Mouse (Mus musculus): ENCODE results near the gene Smim23. TPM values are rescaled to one million over a fixed set of nuclear protein-coding genes. Genes with fewer than 3 reads are reported as not detected.

Gene Smim23
- total and polyA plus RNA-seq, 2 experiments from 2014 or later = not detected

DNA sequence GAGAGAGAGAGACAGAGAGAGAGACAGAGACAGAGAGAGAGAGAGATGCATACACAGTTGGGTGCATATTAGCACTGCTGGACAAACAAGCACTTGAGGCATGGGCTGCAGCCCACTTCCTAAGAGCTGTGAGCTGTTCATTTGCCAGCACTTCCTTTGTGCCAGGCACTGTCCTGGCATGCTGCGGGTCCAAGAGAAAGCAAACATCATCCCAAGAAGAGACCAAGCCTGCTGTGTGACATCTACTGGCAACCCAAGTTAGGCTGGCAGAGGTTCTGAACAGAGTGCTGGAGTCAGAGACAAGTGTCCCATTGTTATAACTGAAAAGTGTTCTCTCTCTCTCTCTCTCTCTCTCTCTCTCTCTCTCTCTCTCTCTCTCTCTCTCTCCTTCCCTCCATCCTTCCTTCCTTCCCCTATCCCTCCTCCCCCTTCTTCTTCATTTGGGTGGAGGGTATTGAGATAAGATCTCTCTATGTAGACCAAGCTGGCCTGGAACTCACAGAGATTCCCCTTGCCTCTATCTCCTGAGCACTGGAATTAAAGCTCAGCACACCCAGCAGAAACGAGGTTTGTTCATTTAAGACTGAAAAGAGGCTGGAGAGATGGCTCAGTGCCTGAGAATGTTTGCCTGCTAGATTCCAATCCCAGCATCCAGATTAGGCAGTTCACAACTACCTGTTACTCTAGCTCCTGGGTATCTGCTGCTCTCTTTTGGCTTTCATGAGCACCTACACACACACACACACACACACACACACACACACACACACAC, 42.6 kb downstream of the Smim23 start:
- no peaks in the 10 kb centered on the region for H3K27me3 ChIP-seq (ENCODE audit: insufficient read depth, low read length)
- no peaks in the 10 kb centered on the region for H3K9me3 ChIP-seq (ENCODE audit: low read length)
- 37% methylated on average over 2 of the region's 2 CpGs for WGBS
- H3K36me3 ChIP-seq (ENCODE audit: insufficient read depth, low read length) = no peaks in the 10 kb centered on the region
- H3K4me1 ChIP-seq (ENCODE audit: insufficient read depth, low read length) = 0 out of 2 replicates have a peak, but pooled peaks cover 4% of the 10 kb centered on the region
- no peak for TF ChIP-seq CTCF (IDR thresholded peaks at IDR 0.05; ENCODE audit: low read depth)
- peak; percentile 85 for DNase-seq (ENCODE audit: low spot score)
- no peak overlapping the region for H3K4me2 ChIP-seq (ENCODE audit: low read depth, low read length)
- no peak overlapping the region for H3K4me3 ChIP-seq (ENCODE audit: low read length)
- H3K9ac ChIP-seq (replicated peaks; ENCODE audit: low read length) = no peak overlapping the region
- peak overlapping the region; percentile 76; the same call in 1 of the 2 replicates for H3K27ac ChIP-seq
- peak; percentile 93 for ATAC-seq

DNA sequence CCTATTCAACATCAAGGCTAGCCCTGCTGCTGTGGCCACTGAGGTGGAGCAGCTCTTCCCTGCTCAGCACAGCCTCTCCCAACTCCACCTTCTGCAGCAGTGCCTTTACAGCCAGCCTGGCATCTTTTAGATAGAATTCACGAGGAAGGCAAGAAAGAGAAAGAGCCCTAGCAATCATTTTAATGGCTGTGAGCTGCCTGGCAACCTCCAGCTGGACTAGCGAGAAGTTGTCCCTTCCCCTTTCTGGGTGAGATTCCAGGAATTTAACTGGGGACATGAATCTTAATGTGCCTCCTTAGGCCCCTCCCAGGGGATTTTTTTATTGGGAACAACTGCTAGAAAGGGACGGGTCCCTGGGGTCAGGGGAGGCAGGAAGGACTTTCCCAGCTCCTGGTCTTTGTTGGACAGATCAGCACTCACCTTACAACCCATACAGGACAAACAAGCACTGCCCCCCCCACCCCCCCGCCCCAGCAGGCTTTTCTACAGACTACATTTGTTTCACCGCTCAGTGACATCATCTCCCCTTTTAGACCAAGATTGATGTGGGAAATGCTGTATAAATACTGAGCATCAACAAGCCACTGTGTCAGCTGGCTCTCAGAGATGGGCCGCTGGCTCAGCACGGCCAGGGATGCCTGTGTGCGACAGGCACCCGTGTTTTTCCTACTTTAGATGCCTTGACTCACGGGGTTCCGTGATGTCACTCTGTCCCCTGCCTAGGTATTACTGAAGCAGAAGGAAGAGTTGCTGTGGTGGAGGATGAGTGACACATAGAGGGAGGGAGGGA, 43.5 kb downstream of the Smim23 start:
- peak overlapping the region; percentile 76 for H3K27ac ChIP-seq
- WGBS = 21% methylated on average over 11 of the region's 11 CpGs

DNA sequence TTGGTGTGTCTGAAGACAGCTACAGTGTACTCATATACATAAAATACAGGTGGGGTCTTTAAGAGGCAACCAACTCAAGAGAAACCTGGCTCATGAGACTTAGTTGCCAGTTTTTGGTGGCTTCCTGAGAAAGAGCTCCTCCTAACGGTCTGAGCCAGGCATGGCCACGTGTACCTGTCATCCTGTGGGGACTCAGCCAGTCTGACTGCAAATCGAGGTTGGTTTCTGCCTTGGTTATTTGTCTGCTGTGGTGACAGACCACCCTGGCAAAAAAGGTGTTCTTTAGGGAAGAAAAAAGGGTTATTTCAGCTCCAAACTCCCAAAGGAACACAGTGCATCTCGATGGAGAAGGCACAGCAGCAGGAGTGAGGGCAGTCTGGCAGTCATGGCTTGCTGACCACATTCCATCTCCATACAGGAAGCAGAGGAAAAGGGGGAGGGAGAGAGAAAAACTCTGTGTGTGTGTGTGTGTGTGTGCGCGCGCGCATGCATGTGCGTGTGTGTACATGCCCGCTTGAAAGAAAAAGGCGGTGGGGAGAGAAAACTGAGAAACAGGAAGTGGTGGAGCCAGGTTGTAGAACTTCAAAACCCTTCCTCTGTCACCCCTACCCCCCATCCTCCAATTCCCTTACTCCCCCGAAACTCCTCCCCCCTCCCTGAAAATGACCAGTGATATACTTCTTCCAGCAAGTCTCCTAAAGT, 55.6 kb downstream of the Smim23 start:
- no peaks in the 10 kb centered on the region for H3K9me3 ChIP-seq (ENCODE audit: low read length)
- peak; percentile 14; the same call in 1 of the 2 replicates for TF ChIP-seq CTCF (IDR thresholded peaks at IDR 0.05; ENCODE audit: low read depth)
- ATAC-seq = no peak

More for the DNA sequence above, 43.5 kb downstream of the Smim23 start:
- no peak overlapping the region for H3K4me2 ChIP-seq (ENCODE audit: low read depth, low read length)
- DNase-seq (ENCODE audit: low spot score) = peak; percentile 81
- ATAC-seq = peak; percentile 77
- 0 out of 2 replicates have a peak, but pooled peaks cover 4% of the 10 kb centered on the region for H3K4me1 ChIP-seq (ENCODE audit: insufficient read depth, low read length)
- TF ChIP-seq CTCF (IDR thresholded peaks at IDR 0.05; ENCODE audit: low read depth) = no peak
- peaks cover 5% of the 10 kb centered on the region; the same call in 1 of the 2 replicates for H3K9me3 ChIP-seq (ENCODE audit: low read length)
- H3K4me3 ChIP-seq (ENCODE audit: low read length) = no peak overlapping the region
- H3K36me3 ChIP-seq (ENCODE audit: insufficient read depth, low read length) = no peaks in the 10 kb centered on the region
- no peak overlapping the region for H3K9ac ChIP-seq (replicated peaks; ENCODE audit: low read length)
- no peaks in the 10 kb centered on the region for H3K27me3 ChIP-seq (ENCODE audit: insufficient read depth, low read length)

More for the DNA sequence above, 55.6 kb downstream of the Smim23 start:
- Histone ChIP-seq H3K4me3 (ENCODE audit: low read length) (no peak overlapping the region), H3K4me1 (ENCODE audit: insufficient read depth, low read length) (no peaks in the 10 kb centered on the region), H3K9ac (replicated peaks; ENCODE audit: low read length) (no peak overlapping the region), H3K27ac (no peak overlapping the region), H3K27me3 (ENCODE audit: insufficient read depth, low read length) (no peaks in the 10 kb centered on the region), H3K4me2 (ENCODE audit: low read depth, low read length) (no peak overlapping the region), H3K36me3 (ENCODE audit: insufficient read depth, low read length) (no peaks in the 10 kb centered on the region)
- 83% methylated on average over 12 of the region's 12 CpGs for WGBS
- no peak for DNase-seq (ENCODE audit: low spot score)

Other genes with a start within 250 kb of the Smim23 start
- gene Fbxw11, start 181.9 kb downstream of the Smim23 start, total RNA-seq (2014; rRNA removed) = 149 and 343 TPM in 2 replicates
- 93.6 and 95.4 TPM in 2 replicates for gene Fbxw11, start 181.9 kb downstream of the Smim23 start, polyA plus RNA-seq (2015; fragmentation: Nextera tagmentation; extraction: Ambion mirVana)

Data from hindbrain, postnatal 0 days (tissue).